Mouse (Mus musculus) layer of hippocampus, adult 2 months (tissue): ENCODE results near the gene Tmem91. TPM values are rescaled to one million over a fixed set of nuclear protein-coding genes. Genes with fewer than 3 reads are reported as not detected.

Experiments used
- DNase-seq, 2 experiments: peaks; one replicate each; pipeline ENCODE4 v3.0.0; 2022; ENCODE audit warnings: low spot score in 2 of 2
- H3K27ac ChIP-seq: fragments of 200-600 bp; 2 replicates; pipeline ENCODE4 v1.8.1; 2022
- H3K4me3 ChIP-seq: fragments of 200-600 bp; 2 replicates; pipeline ENCODE4 v1.8.1; 2022; ENCODE audit warnings: mild to moderate bottlenecking
- CTCF ChIP-seq: fragments of 200-600 bp; conservative IDR thresholded peaks from 2 replicates; pipeline ENCODE4 v1.8.1; 2022; ENCODE audit warnings: antibody characterized with exemption, mild to moderate bottlenecking, moderate library complexity
- total RNA-seq, 2 experiments: library from RNA; stranded (reverse); gene quantifications; 2 replicates each; pipeline ENCODE4 v1.2.3; 2021

Gene Tmem91
- total RNA-seq, 2 experiments from 2014 or later = 8.6 to 11.6 TPM

DNA sequence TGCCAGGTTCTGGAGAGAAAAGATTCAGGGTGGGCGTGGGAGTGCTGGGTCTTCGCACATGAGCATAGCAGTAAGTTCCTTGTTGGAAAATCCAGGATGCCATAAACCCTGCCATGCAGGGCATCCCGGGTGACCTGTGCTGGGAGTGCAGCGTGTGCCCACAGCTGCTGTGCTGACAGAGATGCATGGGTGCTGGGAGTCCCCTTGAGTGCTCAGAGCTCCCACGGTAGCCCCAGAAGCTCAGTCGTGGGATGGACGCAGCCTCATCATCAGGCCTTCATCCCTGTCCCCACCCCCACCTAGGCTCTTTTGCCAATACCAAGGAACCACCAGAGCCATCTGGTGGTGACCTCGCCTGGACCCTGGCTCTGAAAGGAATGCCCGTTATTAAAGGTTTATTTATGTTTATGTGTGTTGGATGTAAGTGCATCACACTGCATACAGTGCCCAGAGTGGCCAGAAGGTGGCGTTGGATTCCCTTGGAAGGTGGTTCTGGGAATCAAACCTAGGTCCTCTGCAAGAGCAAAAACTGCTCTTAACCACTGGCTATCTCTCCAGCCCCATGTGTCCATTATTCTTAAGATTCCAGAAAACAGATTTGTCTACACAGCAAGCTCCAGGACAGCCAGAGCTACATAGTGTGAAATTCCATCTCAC is 49.2 kb downstream of the Tmem91 start:
- Histone ChIP-seq H3K4me3 (no peak overlapping the region), H3K27ac (peak overlapping the region; percentile 84; the same call in 1 of the 2 replicates)
- TF ChIP-seq CTCF = peak; percentile 69
- no peak for DNase-seq

DNA sequence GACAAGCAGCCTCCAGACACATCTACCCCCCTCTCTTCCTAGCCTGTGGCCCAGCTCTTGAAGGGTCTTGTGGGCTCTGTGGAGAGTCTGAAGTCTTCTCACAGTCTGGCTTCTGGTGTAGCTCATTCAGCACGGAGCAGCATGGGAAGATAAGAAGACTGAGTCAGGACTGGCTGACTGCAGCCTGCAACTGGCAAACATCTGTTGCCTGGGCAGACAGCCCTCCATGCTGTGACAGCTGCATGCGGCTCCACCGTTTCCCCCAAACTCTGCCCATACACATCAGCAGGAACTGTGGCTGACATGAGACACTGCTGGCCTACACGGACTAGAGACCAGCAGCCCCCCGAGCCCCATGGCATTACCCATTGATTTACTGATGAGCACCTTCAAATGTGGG is 50.1 kb downstream of the Tmem91 start:
- no peak overlapping the region for H3K27ac ChIP-seq
- TF ChIP-seq CTCF = no peak
- DNase-seq = no peak
- H3K4me3 ChIP-seq = no peak overlapping the region

DNA sequence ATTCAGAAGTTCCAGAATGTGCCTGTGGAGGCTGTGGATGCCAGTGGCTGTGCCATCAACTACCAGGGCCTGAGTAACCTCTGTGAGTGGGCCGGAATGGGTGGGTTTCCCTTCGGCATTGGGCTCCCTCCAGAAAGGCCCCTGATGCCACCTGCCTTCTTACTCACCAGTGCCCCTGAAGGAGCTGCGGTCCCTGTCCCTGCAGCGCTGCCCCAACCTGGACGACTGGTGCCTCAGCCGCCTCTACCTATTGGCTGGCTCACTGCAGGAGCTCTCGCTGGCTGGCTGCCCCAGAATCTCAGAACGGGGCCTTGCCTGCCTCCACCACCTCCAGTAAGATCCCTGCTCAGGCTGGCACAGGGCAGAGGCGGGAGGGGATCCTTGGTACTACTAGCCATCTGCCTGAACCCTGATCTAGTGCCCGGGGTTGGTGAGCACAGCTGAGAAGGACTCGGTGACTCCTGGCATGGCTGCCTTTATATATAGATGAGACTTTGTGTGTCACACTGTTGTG is 51.1 kb downstream of the Tmem91 start:
- Histone ChIP-seq H3K27ac (no peak overlapping the region), H3K4me3 (no peak overlapping the region)
- DNase-seq = no peak
- TF ChIP-seq CTCF = no peak

DNA sequence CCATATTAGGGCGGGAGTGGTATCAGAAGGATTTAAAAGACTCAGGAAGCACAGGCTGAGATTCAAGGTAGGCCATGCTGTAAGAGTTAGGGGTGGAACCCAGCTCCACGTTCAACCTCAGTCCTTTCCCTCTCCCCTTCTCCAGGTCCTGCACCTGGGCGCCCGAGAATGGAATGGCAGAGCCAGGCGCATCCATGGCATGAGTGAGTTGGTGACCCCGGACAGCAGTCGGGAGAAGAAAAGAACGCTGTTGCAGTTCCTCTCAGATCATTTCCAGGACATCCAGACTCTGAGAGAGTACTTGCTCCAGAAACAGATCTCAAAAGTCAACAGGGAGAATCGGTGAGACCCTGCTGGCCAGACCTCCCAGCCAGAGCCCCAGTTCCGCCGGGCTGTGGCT is 54.2 kb downstream of the Tmem91 start:
- no peak for TF ChIP-seq CTCF
- H3K27ac ChIP-seq = no peak overlapping the region
- H3K4me3 ChIP-seq = no peak overlapping the region
- DNase-seq = no peak

DNA sequence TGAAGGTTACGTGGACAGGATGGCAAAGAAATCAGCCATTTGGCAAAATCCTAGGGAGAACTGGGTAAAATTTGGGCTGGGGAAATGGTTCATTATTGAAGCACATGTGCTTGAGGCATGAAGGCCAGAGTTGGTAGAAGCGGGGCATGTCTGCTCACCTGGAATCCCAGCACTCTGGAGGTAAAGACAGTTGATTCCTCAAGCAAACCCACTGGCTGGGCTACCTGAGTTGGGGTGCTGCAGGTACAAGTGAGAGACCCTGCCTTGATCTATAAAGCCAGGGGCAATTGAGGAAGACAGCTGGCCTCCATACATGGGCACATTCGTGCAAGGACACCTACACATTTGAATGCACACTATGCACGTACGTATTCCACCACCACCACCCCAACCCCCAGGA is 54.9 kb downstream of the Tmem91 start:
- Histone ChIP-seq H3K4me3 (peak overlapping the region; percentile 93), H3K27ac (no peak overlapping the region)
- DNase-seq = no peak
- TF ChIP-seq CTCF = no peak

DNA sequence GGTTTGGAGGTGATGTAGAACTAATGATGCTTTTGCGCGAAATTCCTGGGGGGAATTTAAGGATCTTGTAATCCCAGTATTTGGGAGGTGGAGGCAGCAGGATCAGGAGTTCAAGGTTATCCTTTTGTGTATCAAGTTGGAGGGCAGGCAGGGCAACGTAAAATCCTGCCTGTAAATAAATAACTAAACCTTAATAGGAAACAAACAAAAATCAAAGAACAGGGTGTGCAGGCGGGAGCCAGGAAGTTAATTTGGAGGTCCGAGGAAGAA is 55.3 kb downstream of the Tmem91 start:
- DNase-seq = no peak
- peak overlapping the region; percentile 92 for H3K27ac ChIP-seq

More for the DNA sequence above, 55.3 kb downstream of the Tmem91 start:
- TF ChIP-seq CTCF = no peak
- peak overlapping the region; percentile 93 for H3K4me3 ChIP-seq

Other genes starting within 250 kb of the Tmem91 start
- gene Ceacam1, start 197.6 kb downstream of the Tmem91 start, total RNA-seq = 1 to 10 TPM; 3.2 to 4.2 TPM
- under 1 TPM; 0.20 to 0.67 TPM for gene Ceacam2, start 135.3 kb downstream of the Tmem91 start, total RNA-seq
- not detected for gene Erich4, start 59.3 kb downstream of the Tmem91 start, total RNA-seq
- 10 to 100 TPM; 47.0 to 50.3 TPM for gene Dmac2, start 55.8 kb downstream of the Tmem91 start, total RNA-seq
- 1 to 10 TPM; 1.5 to 1.9 TPM for gene B3gnt8, start 48.5 kb downstream of the Tmem91 start, total RNA-seq
- 10 to 100 TPM; 37.1 to 41.4 TPM for gene Bckdha, start 16.2 kb downstream of the Tmem91 start, total RNA-seq
- gene Exosc5, start 16.0 kb downstream of the Tmem91 start, total RNA-seq = 10 to 100 TPM; 26.9 to 28.1 TPM
- gene B9d2, start 5.6 kb upstream of the Tmem91 start, total RNA-seq = 10 to 100 TPM; 20.2 to 20.6 TPM
- 1 to 10 TPM; 6.9 TPM for gene Tgfb1, start 11.8 kb upstream of the Tmem91 start, total RNA-seq
- gene Ccdc97, start 43.9 kb upstream of the Tmem91 start, total RNA-seq = 10 to 100 TPM; 62.9 to 67.4 TPM
- gene Hnrnpul1, start 79.6 kb upstream of the Tmem91 start, total RNA-seq = 100 to 1,000 TPM; 110 to 115 TPM
- gene Axl, start 113.5 kb upstream of the Tmem91 start, total RNA-seq = 10 to 100 TPM; 36.6 to 41.1 TPM
- 1 to 10 TPM; 1.4 to 2.3 TPM for gene Cyp2s1, start 141.7 kb upstream of the Tmem91 start, total RNA-seq
- under 1 TPM; 0.25 to 0.26 TPM for gene Cyp2b10, start 222.5 kb upstream of the Tmem91 start, total RNA-seq